8 mouse cellular contexts compared by ENCODE assay signal in the genomic region with DNA sequence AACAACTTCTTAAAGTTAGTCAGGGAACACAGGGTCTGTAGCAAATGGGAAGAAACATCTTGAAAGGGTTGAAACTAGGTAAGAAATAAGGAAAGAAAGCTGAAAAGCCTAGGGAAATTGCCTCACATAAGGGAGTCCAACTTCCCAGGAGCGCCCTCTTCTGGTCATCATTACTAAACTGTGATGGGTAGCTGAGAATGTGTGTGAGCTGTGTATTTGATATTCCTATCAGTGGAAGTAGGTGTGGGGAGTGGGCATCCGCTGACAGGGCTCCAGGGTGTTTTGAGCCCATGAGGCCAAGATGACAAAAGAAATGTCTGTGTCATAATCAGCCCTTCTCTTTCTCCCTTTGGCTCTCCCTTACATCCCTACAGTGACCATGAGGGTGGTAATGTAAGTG. TPM values are rescaled to one million over a fixed set of nuclear protein-coding genes. Genes with fewer than 3 reads are reported as not detected.
DNase-seq lines count a peak whose midpoint lies in the region; ATAC-seq and TF ChIP-seq lines count a peak whose summit lies in the region.

No protein-coding gene starts in this region.

- 44% methylated on average over 2 of the region's 2 CpGs for WGBS in heart, postnatal 0 days
- 47% methylated on average over 2 of the region's 2 CpGs for WGBS in heart, embryonic 10.5 days

- H3K27me3 ChIP-seq in heart, postnatal 0 days (ENCODE audit: control insufficient read depth, insufficient read depth, low read length) = no peaks in the 10 kb centered on the region
- H3K27me3 ChIP-seq in heart, embryonic 10.5 days (ENCODE audit: insufficient read depth, poor library complexity, severe bottlenecking) = no peaks in the 10 kb centered on the region

- peak; percentile 37; the same call in 1 of the 2 replicates for ATAC-seq in heart, postnatal 0 days (ENCODE audit: insufficient read depth, low read depth)
- ATAC-seq in neutrophil, adult 5-6 weeks (ENCODE audit: extremely low read depth, insufficient number of reproducible peaks, low FRiP score, poor library complexity, severe bottlenecking) = peak; percentile 64; the same call in 1 of the 2 replicates

- peak; percentile 57 for DNase-seq in heart, postnatal 0 days (ENCODE audit: low spot score)
- no peak for DNase-seq in heart, embryonic 10.5 days (ENCODE audit: low spot score)
- peak; percentile 53 for DNase-seq in urinary bladder, postnatal 25 days (ENCODE audit: low spot score)
- no peak for DNase-seq in urinary bladder, postnatal 4 days (ENCODE audit: low spot score in 2 of 2)
- DNase-seq in cerebellum, postnatal 10 days = peak; percentile 76 to 86
- DNase-seq in layer of hippocampus, postnatal 10 days (ENCODE audit: low spot score in 2 of 2) = peak; percentile 53 to 66
- no peak for DNase-seq in ovary, postnatal 10 days (ENCODE audit: low spot score)

- H3K36me3 ChIP-seq in heart, postnatal 0 days (replicated peaks; ENCODE audit: control insufficient read depth, insufficient read depth, low read length) = peaks cover 86% of the 10 kb centered on the region
- peaks cover 95% of the 10 kb centered on the region for H3K36me3 ChIP-seq in heart, embryonic 10.5 days

- no peaks in the 10 kb centered on the region for H3K9me3 ChIP-seq in heart, postnatal 0 days (replicated peaks; ENCODE audit: control insufficient read depth, low read length)
- H3K9me3 ChIP-seq in heart, embryonic 10.5 days = no peaks in the 10 kb centered on the region

- no peaks in the 10 kb centered on the region for H3K4me1 ChIP-seq in heart, postnatal 0 days (ENCODE audit: control insufficient read depth, insufficient read depth)
- H3K4me1 ChIP-seq in heart, embryonic 10.5 days = no peaks in the 10 kb centered on the region

- no peak overlapping the region for H3K4me3 ChIP-seq in heart, postnatal 0 days (ENCODE audit: low read depth, low read length)
- no peak overlapping the region for H3K4me3 ChIP-seq in heart, embryonic 10.5 days

- no peak for TF ChIP-seq EP300 in heart, postnatal 0 days (IDR thresholded peaks at IDR 0.05; ENCODE audit: low read depth)

- no peak overlapping the region for H3K27ac ChIP-seq in heart, postnatal 0 days (ENCODE audit: low read depth)
- H3K27ac ChIP-seq in heart, embryonic 10.5 days = no peak overlapping the region

- no peak overlapping the region for H3K4me2 ChIP-seq in heart, postnatal 0 days (ENCODE audit: low read depth, low read length)

- no peak overlapping the region for H3K9ac ChIP-seq in heart, postnatal 0 days (replicated peaks; ENCODE audit: low read depth, low read length)

- peak; percentile 59 for TF ChIP-seq CTCF in heart, postnatal 0 days (IDR thresholded peaks at IDR 0.05; ENCODE audit: low read depth)

RNA-seq across cellular contexts. Expression of a gene that starts 10.0 kb away (rescaled TPM):
- total RNA-seq in heart, postnatal 0 days (2014; rRNA removed; ENCODE audit: low replicate concordance) = 35.2 and 36.9 TPM in 2 replicates
- 52.9 and 61.2 TPM in 2 replicates for polyA plus RNA-seq in heart, postnatal 0 days (2015; fragmentation: Nextera tagmentation; extraction: Ambion mirVana)
- polyA plus RNA-seq in heart, embryonic 10.5 days (2016; fragmentation: Nextera tagmentation; extraction: Ambion mirVana) = 9.7 and 10.7 TPM in 2 replicates
- 10 to 100 TPM; 55.6 to 58.8 TPM for total RNA-seq in layer of hippocampus, postnatal 10 days (2021)
- total RNA-seq in neutrophil, adult 5-6 weeks (2017) = 23.1 and 23.6 TPM in 2 replicates

RNA-seq across cellular contexts. Expression of a gene that starts 18.1 kb away (rescaled TPM):
- total RNA-seq in heart, postnatal 0 days (2014; rRNA removed; ENCODE audit: low replicate concordance) = 14.3 and 17.6 TPM in 2 replicates
- 4.2 and 4.5 TPM in 2 replicates for polyA plus RNA-seq in heart, postnatal 0 days (2015; fragmentation: Nextera tagmentation; extraction: Ambion mirVana)
- polyA plus RNA-seq in heart, embryonic 10.5 days (2016; fragmentation: Nextera tagmentation; extraction: Ambion mirVana) = 10.9 and 12.7 TPM in 2 replicates
- total RNA-seq in layer of hippocampus, postnatal 10 days (2021) = 10 to 100 TPM; 79.0 to 80.3 TPM
- 16.0 and 16.8 TPM in 2 replicates for total RNA-seq in neutrophil, adult 5-6 weeks (2017)

RNA-seq across cellular contexts. Expression of a gene that starts 21.3 kb away (rescaled TPM):
- total RNA-seq in heart, postnatal 0 days (2014; rRNA removed; ENCODE audit: low replicate concordance) = 796 and 830 TPM in 2 replicates
- polyA plus RNA-seq in heart, postnatal 0 days (2015; fragmentation: Nextera tagmentation; extraction: Ambion mirVana) = 590 and 625 TPM in 2 replicates
- 347 and 474 TPM in 2 replicates for polyA plus RNA-seq in heart, embryonic 10.5 days (2016; fragmentation: Nextera tagmentation; extraction: Ambion mirVana)
- total RNA-seq in layer of hippocampus, postnatal 10 days (2021) = 100 to 1,000 TPM; 277 to 286 TPM
- 82.9 and 84.7 TPM in 2 replicates for total RNA-seq in neutrophil, adult 5-6 weeks (2017)

RNA-seq across cellular contexts. Expression of a gene that starts 36.5 kb away (rescaled TPM):
- 24.7 and 49.9 TPM in 2 replicates for total RNA-seq in heart, postnatal 0 days (2014; rRNA removed; ENCODE audit: low replicate concordance)
- 170 and 190 TPM in 2 replicates for polyA plus RNA-seq in heart, postnatal 0 days (2015; fragmentation: Nextera tagmentation; extraction: Ambion mirVana)
- polyA plus RNA-seq in heart, embryonic 10.5 days (2016; fragmentation: Nextera tagmentation; extraction: Ambion mirVana) = 220 and 255 TPM in 2 replicates
- 10 to 100 TPM; 75.5 to 78.5 TPM for total RNA-seq in layer of hippocampus, postnatal 10 days (2021)
- 23.6 and 30.7 TPM in 2 replicates for total RNA-seq in neutrophil, adult 5-6 weeks (2017)

RNA-seq across cellular contexts. Expression of a gene that starts 42.2 kb away (rescaled TPM):
- total RNA-seq in heart, postnatal 0 days (2014; rRNA removed; ENCODE audit: low replicate concordance) = not detected in 2 replicates
- not detected in 2 replicates for polyA plus RNA-seq in heart, postnatal 0 days (2015; fragmentation: Nextera tagmentation; extraction: Ambion mirVana)
- polyA plus RNA-seq in heart, embryonic 10.5 days (2016; fragmentation: Nextera tagmentation; extraction: Ambion mirVana) = 0.07 and 2.4 TPM in 2 replicates
- total RNA-seq in layer of hippocampus, postnatal 10 days (2021) = under 1 TPM; 0.22 to 0.53 TPM
- not detected in 2 replicates for total RNA-seq in neutrophil, adult 5-6 weeks (2017)

Comparison
In these comparisons a context has a peak if more than half of its experiments do, and no peak if none do; other contexts are left out.
1. DNase-seq: peak in heart, postnatal 0 days (single experiment), urinary bladder, postnatal 25 days (single experiment), cerebellum, postnatal 10 days (2 of 2) and layer of hippocampus, postnatal 10 days (2 of 2); none in heart, embryonic 10.5 days (single experiment), urinary bladder, postnatal 4 days (0 of 2) and ovary, postnatal 10 days (single experiment).